Mouse (Mus musculus) neural tube, embryonic 13.5 days (tissue): Measurements from ENCODE around the gene Gstp2. TPM values are rescaled to one million over a fixed set of nuclear protein-coding genes. Genes with fewer than 3 reads are reported as not detected.
"Not testable (repeated sequence)": the region's sequence is repeated elsewhere in the genome, so short reads cannot be mapped to it uniquely, and the experiment has no call there.

Experiments used
- ATAC-seq: fragments of 200-750 bp; cut with Nextera tagmentation; 2 replicates; pipeline ENCODE4 v1.8.0; 2017; ENCODE audit warnings: low read depth, mild to moderate bottlenecking, moderate TSS enrichment, moderate library complexity
- H3K27ac ChIP-seq: fragments of 300-500 bp; sonication (generic); replicated peaks from 2 replicates; pipeline ENCODE4 v1.5.1; 2015; ENCODE audit warnings: moderate library complexity, mild to moderate bottlenecking, inconsistent platforms
- H3K27me3 ChIP-seq: fragments of 300-500 bp; sonication (generic); 2 replicates; pipeline ENCODE4 v1.6.1; 2015; ENCODE audit warnings: mild to moderate bottlenecking, inconsistent platforms
- H3K36me3 ChIP-seq: fragments of 300-500 bp; sonication (generic); 2 replicates; pipeline ENCODE4 v1.6.1; 2015; ENCODE audit warnings: mild to moderate bottlenecking, inconsistent platforms
- H3K4me1 ChIP-seq: fragments of 300-500 bp; sonication (generic); replicated peaks from 2 replicates; pipeline ENCODE4 v1.6.1; 2015; ENCODE audit warnings: inconsistent platforms
- H3K4me2 ChIP-seq: fragments of 300-500 bp; sonication (generic); 2 replicates; pipeline ENCODE4 v1.6.1; 2015; ENCODE audit warnings: inconsistent platforms, mild to moderate bottlenecking, moderate library complexity
- H3K4me3 ChIP-seq: fragments of 300-500 bp; sonication (generic); 2 replicates; pipeline ENCODE4 v1.5.1; 2015; ENCODE audit warnings: mild to moderate bottlenecking, inconsistent platforms
- H3K9ac ChIP-seq: fragments of 300-500 bp; sonication (generic); 2 replicates; pipeline ENCODE4 v1.6.1; 2015; ENCODE audit warnings: moderate library complexity, mild to moderate bottlenecking, inconsistent platforms
- H3K9me3 ChIP-seq: fragments of 300-500 bp; sonication (generic); 2 replicates; pipeline ENCODE4 v1.6.1; 2016; ENCODE audit warnings: inconsistent platforms
- WGBS: fragments of 180-500 bp; shearing (Covaris S2); methylation state at CpG from one replicate; pipeline ENCODE4 v1.1.7; 2015; 5-methylcytosine and 5-hydroxymethylcytosine counted together
- polyA plus RNA-seq: library from polyadenylated mRNA; unstranded; fragments of >200 nt; fragmentation: Nextera tagmentation; extraction: Ambion mirVana; gene quantifications from 2 replicates; pipeline ENCODE4 v1.2.1, GENCODE M21; 2015

The Gstp2 gene
- polyA plus RNA-seq, 1 experiment from 2014 or later = 1.5 TPM

DNA sequence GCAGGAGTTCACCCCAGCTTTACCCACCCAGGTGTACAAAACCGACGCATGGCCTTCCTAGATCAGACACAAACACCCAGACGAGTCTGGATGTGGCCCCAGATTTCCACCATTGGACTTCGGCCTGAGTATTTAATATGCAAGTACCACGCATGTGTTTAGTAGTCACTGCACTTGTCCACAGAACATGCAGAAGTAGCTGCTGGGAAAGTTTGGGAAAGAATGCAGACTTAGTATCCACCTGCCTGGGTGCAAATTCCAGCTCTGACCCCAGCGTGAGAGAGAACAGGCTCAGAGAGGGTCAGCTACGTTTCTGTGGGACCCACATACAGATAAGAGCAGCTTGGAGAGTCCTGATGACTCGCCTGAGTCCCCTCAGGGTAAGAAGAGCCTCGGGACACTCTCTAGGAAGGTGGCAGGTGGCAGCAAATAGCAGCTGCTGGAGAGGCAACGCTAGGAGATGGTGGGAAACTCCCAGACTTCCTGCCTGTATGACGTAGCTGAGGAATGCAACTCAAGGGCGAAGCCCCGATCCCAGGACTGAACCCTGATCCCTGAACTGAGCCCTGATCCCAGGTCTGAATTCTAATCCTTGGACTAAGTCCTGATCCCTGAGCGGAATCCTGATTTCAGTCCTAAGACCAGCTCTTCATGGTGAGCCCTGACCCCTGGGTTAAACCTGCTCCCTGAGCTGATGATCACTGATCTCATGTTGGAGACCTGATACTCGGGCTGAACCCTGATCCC, 10.3 kb upstream of the Gstp2 start:
- Histone ChIP-seq H3K9me3 (no peaks in the 10 kb centered on the region), H3K4me2 (no peak overlapping the region), H3K4me3 (no peak overlapping the region), H3K27ac (no peak overlapping the region), H3K27me3 (no peaks in the 10 kb centered on the region), H3K9ac (no peak overlapping the region), H3K4me1 (no peaks in the 10 kb centered on the region), H3K36me3 (no peaks in the 10 kb centered on the region)
- ATAC-seq = no peak
- 66% methylated on average over 15 of the region's 15 CpGs for WGBS

GRCm38 (mm10) chr19:4055216-4055946, 9.6 kb upstream of the Gstp2 start:
- Histone ChIP-seq H3K36me3 (no peaks in the 10 kb centered on the region), H3K9me3 (no peaks in the 10 kb centered on the region), H3K27me3 (no peaks in the 10 kb centered on the region), H3K9ac (no peak overlapping the region), H3K4me3 (no peak overlapping the region), H3K27ac (no peak overlapping the region), H3K4me2 (no peak overlapping the region), H3K4me1 (no peaks in the 10 kb centered on the region)
- WGBS = 77% methylated on average over 8 of the region's 8 CpGs
- ATAC-seq = no peak

DNA sequence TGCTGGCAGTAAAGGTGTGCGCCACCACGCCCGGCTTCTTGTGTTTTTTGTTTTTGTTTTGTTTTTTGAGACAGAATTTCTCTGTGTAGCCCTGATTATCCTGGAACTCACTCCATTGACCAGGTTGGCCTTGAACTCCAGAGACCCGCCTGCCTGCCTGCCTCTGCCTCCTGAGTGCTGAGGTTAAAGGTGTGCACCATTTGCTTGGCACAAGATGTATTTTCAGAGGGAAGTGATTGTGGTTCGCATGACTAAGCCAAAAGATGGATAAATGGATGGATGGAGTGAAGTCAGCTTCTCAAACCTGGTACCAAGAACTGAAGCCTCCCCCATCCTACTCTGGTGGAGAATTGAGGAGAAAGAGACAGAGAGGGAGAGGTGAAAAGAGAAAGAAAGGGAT, 8.8 kb upstream of the Gstp2 start:
- WGBS = 90% methylated on average over 5 of the region's 5 CpGs
- Histone ChIP-seq H3K36me3 (no peaks in the 10 kb centered on the region), H3K27me3 (no peaks in the 10 kb centered on the region), H3K4me1 (no peaks in the 10 kb centered on the region), H3K9ac (no peak overlapping the region), H3K27ac (no peak overlapping the region), H3K4me2 (no peak overlapping the region), H3K9me3 (no peaks in the 10 kb centered on the region), H3K4me3 (no peak overlapping the region)
- ATAC-seq = no peak

DNA sequence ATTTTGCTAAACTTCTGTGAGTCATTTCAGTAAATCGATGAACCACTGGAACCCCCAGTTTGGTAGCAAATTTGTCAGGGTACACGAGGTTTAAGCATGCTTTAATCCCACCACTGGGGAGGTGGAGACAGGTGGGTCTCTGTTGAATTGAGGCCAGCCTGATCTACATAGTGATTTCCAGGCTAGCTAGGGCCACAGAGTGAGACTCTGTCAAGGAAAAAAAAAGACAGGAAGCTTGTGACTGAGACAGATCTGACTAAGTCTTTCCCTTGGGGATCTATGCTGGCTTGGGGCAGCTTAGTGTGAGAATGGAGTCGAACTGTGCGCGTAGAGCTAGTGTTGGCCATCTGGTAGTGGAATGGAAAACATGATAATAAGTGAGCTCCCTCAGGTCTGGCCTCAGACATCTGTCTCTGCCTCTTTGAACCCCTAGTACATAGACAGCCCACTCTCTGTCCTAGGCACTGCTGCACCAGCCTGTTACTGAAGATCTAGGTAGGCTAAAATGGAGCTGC, 6.8 kb upstream of the Gstp2 start:
- no peak for ATAC-seq
- Histone ChIP-seq H3K4me3 (no peak overlapping the region), H3K4me1 (no peaks in the 10 kb centered on the region), H3K4me2 (no peak overlapping the region), H3K27ac (no peak overlapping the region), H3K36me3 (no peaks in the 10 kb centered on the region), H3K9me3 (no peaks in the 10 kb centered on the region), H3K27me3 (no peaks in the 10 kb centered on the region), H3K9ac (no peak overlapping the region)
- 72% methylated on average over 5 of the region's 5 CpGs for WGBS

DNA sequence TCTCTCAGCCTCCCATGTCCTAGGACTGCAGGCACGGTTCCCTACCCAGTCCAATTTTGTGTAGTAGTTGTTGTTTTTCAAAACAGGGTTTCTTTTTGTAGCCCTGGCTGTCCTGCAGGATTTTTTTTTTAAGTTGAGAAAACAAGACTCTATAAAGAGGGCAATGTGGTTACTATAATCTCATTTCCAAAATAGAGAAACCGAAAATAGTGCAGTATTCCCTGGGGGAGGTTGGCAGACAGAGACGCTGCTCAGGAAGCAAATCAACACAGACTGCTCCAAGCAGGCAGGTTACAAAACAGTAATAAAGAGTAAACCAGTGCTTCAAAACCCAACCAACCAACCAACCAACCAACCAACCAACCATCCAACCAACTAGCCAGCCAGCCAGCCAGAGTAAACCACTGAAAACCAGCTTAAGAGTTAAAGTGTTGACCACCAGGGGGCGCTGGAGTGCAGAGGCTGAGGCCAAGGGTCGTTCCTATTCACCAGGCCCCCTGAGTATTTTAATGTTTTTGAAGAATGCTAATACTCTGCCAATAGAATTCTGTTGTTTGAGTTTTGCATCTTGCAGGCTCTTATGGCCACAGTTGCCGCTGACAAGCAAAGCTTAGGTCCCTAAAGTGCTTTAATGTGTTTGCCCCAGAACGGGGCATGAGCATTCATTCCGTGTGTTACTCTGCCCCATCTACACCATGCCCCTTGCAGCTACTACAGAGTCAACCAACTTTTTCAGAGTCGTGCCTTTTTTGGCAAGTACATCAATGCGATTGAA, 6.1 kb upstream of the Gstp2 start:
- H3K4me1 ChIP-seq = no peaks in the 10 kb centered on the region
- no peak for ATAC-seq
- H3K27ac ChIP-seq = no peak overlapping the region
- no peak overlapping the region for H3K9ac ChIP-seq
- no peak overlapping the region for H3K4me3 ChIP-seq
- H3K36me3 ChIP-seq = no peaks in the 10 kb centered on the region
- H3K4me2 ChIP-seq = no peak overlapping the region
- WGBS = 52% methylated on average over 10 of the region's 10 CpGs
- no peaks in the 10 kb centered on the region for H3K27me3 ChIP-seq
- no peaks in the 10 kb centered on the region for H3K9me3 ChIP-seq

- Histone ChIP-seq H3K27me3 (no peaks in the 10 kb centered on the region), H3K4me3 (no peak overlapping the region), H3K9ac (no peak overlapping the region), H3K9me3 (no peaks in the 10 kb centered on the region), H3K4me2 (no peak overlapping the region), H3K27ac (no peak overlapping the region), H3K36me3 (no peaks in the 10 kb centered on the region), H3K4me1 (peaks cover 4% of the 10 kb centered on the region; the same call in 1 of the 2 replicates)
- no peak for ATAC-seq
- WGBS = 92% methylated on average over 5 of the region's 5 CpGs
Observed at GRCm38 (mm10) chr19:4051016-4051415, 5.2 kb upstream of the Gstp2 start.

DNA sequence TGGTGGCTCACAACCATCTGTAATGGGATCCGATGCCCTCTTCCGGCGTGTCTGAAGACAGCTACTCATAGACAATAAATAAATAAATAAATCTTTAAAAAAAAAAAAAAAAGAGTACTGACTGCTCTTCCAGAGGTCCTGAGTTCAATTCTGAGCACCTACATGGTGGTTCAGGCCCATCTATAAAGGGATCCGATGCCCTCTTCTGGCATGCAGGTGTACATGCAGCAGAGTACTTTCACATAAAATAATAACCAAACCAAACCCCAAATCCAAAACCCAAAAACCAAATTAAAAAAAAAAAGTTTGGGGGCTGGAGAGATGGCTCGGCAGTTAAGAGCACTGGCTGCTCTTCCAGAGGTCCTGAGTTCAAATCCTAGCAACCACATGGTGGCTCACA, 3.2 kb upstream of the Gstp2 start:
- H3K27me3 ChIP-seq, H3K4me3 ChIP-seq, H3K4me1 ChIP-seq, H3K9ac ChIP-seq, H3K4me2 ChIP-seq, H3K36me3 ChIP-seq, H3K27ac ChIP-seq, H3K9me3 ChIP-seq, ATAC-seq: not testable (repeated sequence)
- 85% methylated on average over 5 of the region's 5 CpGs for WGBS

GRCm38 (mm10) chr19:4047859-4048258, 2.0 kb upstream of the Gstp2 start:
- Histone ChIP-seq H3K4me2 (no peak overlapping the region), H3K36me3 (no peaks in the 10 kb centered on the region), H3K27me3 (no peaks in the 10 kb centered on the region), H3K4me1 (peaks cover 6% of the 10 kb centered on the region; the same call in 1 of the 2 replicates), H3K9ac (no peak overlapping the region), H3K9me3 (no peaks in the 10 kb centered on the region), H3K27ac (no peak overlapping the region), H3K4me3 (no peak overlapping the region)
- WGBS = 18% methylated on average over 4 of the region's 4 CpGs
- no peak for ATAC-seq

- Histone ChIP-seq H3K4me3 (no peak overlapping the region), H3K27ac (no peak overlapping the region), H3K9ac (no peak overlapping the region), H3K36me3 (no peaks in the 10 kb centered on the region), H3K27me3 (no peaks in the 10 kb centered on the region), H3K4me1 (peaks cover 6% of the 10 kb centered on the region; the same call in 1 of the 2 replicates), H3K9me3 (no peaks in the 10 kb centered on the region), H3K4me2 (no peak overlapping the region)
- ATAC-seq = no peak
- 88% methylated on average over 8 of the region's 8 CpGs for whole genome bisulfite sequencing
Observed at GRCm38 (mm10) chr19:4046866-4047254, 1.0 kb upstream of the Gstp2 start.

DNA sequence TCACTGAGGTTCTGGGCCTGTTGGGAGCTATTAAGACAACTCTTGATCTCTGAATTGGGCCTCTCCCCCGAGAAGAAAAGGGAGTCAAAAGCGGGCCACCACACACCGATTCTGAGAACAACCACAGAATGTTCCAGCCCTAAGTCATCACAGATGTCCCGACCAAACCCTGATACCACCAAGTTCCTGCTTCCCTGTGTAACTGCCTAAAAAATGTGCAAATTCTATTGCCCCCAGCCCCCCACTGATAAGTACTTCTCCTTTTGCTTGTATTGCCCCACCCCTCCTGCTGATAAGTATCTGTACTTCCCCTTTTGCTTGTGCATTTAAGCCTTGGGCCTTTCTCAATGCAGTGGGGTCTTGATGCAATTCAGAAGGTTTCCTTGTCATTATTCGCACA, 1.7 kb downstream of the Gstp2 start:
- H3K9me3 ChIP-seq, ATAC-seq, H3K36me3 ChIP-seq, H3K4me1 ChIP-seq, H3K4me3 ChIP-seq, H3K4me2 ChIP-seq, H3K9ac ChIP-seq, H3K27ac ChIP-seq, H3K27me3 ChIP-seq: not testable (repeated sequence)
- WGBS = 91% methylated on average over 5 of the region's 5 CpGs

DNA sequence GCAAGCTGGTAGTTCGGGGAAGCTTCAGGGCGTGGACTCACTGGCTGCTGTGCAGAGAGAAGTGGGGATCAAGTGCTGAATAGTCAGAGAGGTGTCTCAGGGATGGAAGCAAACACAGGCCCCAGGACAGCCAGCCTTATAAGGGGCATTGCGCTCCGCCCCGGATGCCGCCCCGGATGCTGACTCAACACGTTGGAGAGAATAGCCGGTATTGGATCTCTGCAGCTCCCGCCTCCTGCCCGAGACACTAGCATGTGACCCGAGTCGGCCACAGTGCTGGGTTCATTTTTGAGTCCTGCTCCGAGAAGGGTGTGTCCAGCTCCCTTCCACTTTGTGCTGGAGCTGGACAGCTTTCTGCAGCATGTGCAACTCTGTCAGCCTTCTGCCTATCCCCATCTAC, 3.7 kb downstream of the Gstp2 start:
- ATAC-seq = no peak
- WGBS = 74% methylated on average over 14 of the region's 14 CpGs
- Histone ChIP-seq H3K4me3 (no peak overlapping the region), H3K4me2 (no peak overlapping the region), H3K36me3 (no peaks in the 10 kb centered on the region), H3K9ac (no peak overlapping the region), H3K4me1 (peaks cover 19% of the 10 kb centered on the region; the same call in 1 of the 2 replicates), H3K27ac (no peak overlapping the region), H3K27me3 (no peaks in the 10 kb centered on the region), H3K9me3 (no peaks in the 10 kb centered on the region)

- not testable (repeated sequence) for H3K27ac ChIP-seq, H3K9me3 ChIP-seq, ATAC-seq, H3K27me3 ChIP-seq, H3K4me3 ChIP-seq, H3K9ac ChIP-seq, H3K36me3 ChIP-seq, H3K4me2 ChIP-seq
- H3K4me1 ChIP-seq = peaks cover 22% of the 10 kb centered on the region; the same call in 1 of the 2 replicates
- WGBS = 88% methylated on average over 3 of the region's 4 CpGs
Observed at GRCm38 (mm10) chr19:4041500-4041899, 4.3 kb downstream of the Gstp2 start.
